Mouse (Mus musculus) intestine, postnatal 0 days (tissue): ENCODE data around the gene Clip3. TPM values are rescaled to one million over a fixed set of nuclear protein-coding genes. Genes with fewer than 3 reads are reported as not detected.

Experiments used
- ATAC-seq: fragments of 200-750 bp; cut with Nextera tagmentation; 2 replicates; pipeline ENCODE4 v1.8.0; 2017; ENCODE audit warnings: mild to moderate bottlenecking, moderate TSS enrichment, moderate library complexity
- H3K27ac ChIP-seq: fragments of 300-500 bp; sonication (generic); 2 replicates; pipeline ENCODE4 v1.5.1; 2014; ENCODE audit warnings: mild to moderate bottlenecking, low read depth, low read length, moderate library complexity
- H3K27me3 ChIP-seq: fragments of 300-500 bp; sonication (generic); replicated peaks from 2 replicates; pipeline ENCODE4 v1.6.1; 2014; ENCODE audit warnings: low read length, mixed read lengths; ENCODE audit not compliant: control insufficient read depth, insufficient read depth
- H3K36me3 ChIP-seq: fragments of 300-500 bp; sonication (generic); 2 replicates; pipeline ENCODE4 v1.6.1; 2014; ENCODE audit warnings: mild to moderate bottlenecking, moderate library complexity; ENCODE audit not compliant: control insufficient read depth, insufficient read depth
- H3K4me1 ChIP-seq: fragments of 300-500 bp; sonication (generic); replicated peaks from 2 replicates; pipeline ENCODE4 v1.6.1; 2014; ENCODE audit warnings: antibody characterized with exemption, low read length, mixed read lengths; ENCODE audit not compliant: control insufficient read depth, insufficient read depth
- H3K4me2 ChIP-seq: fragments of 300-500 bp; sonication (generic); replicated peaks from 2 replicates; pipeline ENCODE4 v1.6.1; 2014; ENCODE audit warnings: low read depth, mild to moderate bottlenecking, moderate library complexity
- H3K4me3 ChIP-seq: fragments of 300-500 bp; sonication (generic); 2 replicates; pipeline ENCODE4 v1.5.1; 2014; ENCODE audit warnings: low read depth, low read length
- H3K9ac ChIP-seq: fragments of 300-500 bp; sonication (generic); 2 replicates; pipeline ENCODE4 v1.6.1; 2014; ENCODE audit warnings: mild to moderate bottlenecking, low read depth, low read length
- H3K9me3 ChIP-seq: fragments of 300-500 bp; sonication (generic); 2 replicates; pipeline ENCODE4 v1.6.1; 2016; ENCODE audit warnings: mixed run types; ENCODE audit not compliant: control insufficient read depth
- CTCF ChIP-seq: sonication (generic); IDR thresholded peaks from 2 replicates; pipeline ENCODE4 v1.5.1; 2016; ENCODE audit warnings: low read depth, mild to moderate bottlenecking, control low read depth, antibody characterized with exemption, moderate library complexity
- WGBS: fragments of 180-500 bp; shearing (Covaris S2); extraction: QIAGEN DNeasy Blood & Tissue Kit; methylation state at CpG from one replicate; pipeline ENCODE4 v1.1.7; 2014; 5-methylcytosine and 5-hydroxymethylcytosine counted together
- polyA plus RNA-seq: library from polyadenylated mRNA; unstranded; fragments of >200 nt; fragmentation: Nextera tagmentation; extraction: Ambion mirVana; gene quantifications from 2 replicates; pipeline ENCODE4 v1.2.1, GENCODE M21; 2015

The Clip3 gene
- polyA plus RNA-seq, 1 experiment from 2014 or later, result 9.7 TPM

GRCm38 (mm10) chr7:30266780-30267179, 24.7 kb upstream of the Clip3 start:
- no peaks in the 10 kb centered on the region for H3K4me1 ChIP-seq
- 79% methylated on average over 3 of the region's 3 CpGs for WGBS
- H3K27me3 ChIP-seq, result no peaks in the 10 kb centered on the region

GRCm38 (mm10) chr7:30269641-30270040, 21.9 kb upstream of the Clip3 start:
- Histone ChIP-seq H3K4me1 (no peaks in the 10 kb centered on the region), H3K4me3 (no peak overlapping the region), H3K9me3 (no peaks in the 10 kb centered on the region), H3K27ac (no peak overlapping the region), H3K36me3 (peaks cover 34% of the 10 kb centered on the region), H3K9ac (no peak overlapping the region), H3K27me3 (no peaks in the 10 kb centered on the region), H3K4me2 (no peak overlapping the region)
- no peak for TF ChIP-seq CTCF
- WGBS, result 86% methylated on average over 4 of the region's 4 CpGs
- no peak for ATAC-seq

More at GRCm38 (mm10) chr7:30266780-30267179, 24.7 kb upstream of the Clip3 start:
- Histone ChIP-seq H3K4me3 (no peak overlapping the region), H3K36me3 (peaks cover 44% of the 10 kb centered on the region), H3K9ac (no peak overlapping the region), H3K27ac (no peak overlapping the region), H3K4me2 (no peak overlapping the region), H3K9me3 (no peaks in the 10 kb centered on the region)
- no peak for TF ChIP-seq CTCF
- no peak for ATAC-seq

- WGBS, result 65% methylated on average over 6 of the region's 6 CpGs
- no peak for ATAC-seq
These were observed 17.1 kb upstream of the Clip3 start for GRCm38 (mm10) chr7:30274383-30274782.

GRCm38 (mm10) chr7:30278911-30279310, 12.6 kb upstream of the Clip3 start:
- Histone ChIP-seq H3K4me3 (no peak overlapping the region), H3K9me3 (no peaks in the 10 kb centered on the region), H3K27ac (no peak overlapping the region), H3K4me2 (no peak overlapping the region), H3K9ac (no peak overlapping the region), H3K36me3 (no peaks in the 10 kb centered on the region), H3K4me1 (no peaks in the 10 kb centered on the region), H3K27me3 (no peaks in the 10 kb centered on the region)
- 59% methylated on average over 2 of the region's 2 CpGs for WGBS
- ATAC-seq, result no peak
- TF ChIP-seq CTCF, result no peak

More at GRCm38 (mm10) chr7:30274383-30274782, 17.1 kb upstream of the Clip3 start:
- H3K9me3 ChIP-seq, result no peaks in the 10 kb centered on the region
- no peak overlapping the region for H3K4me2 ChIP-seq
- no peak overlapping the region for H3K4me3 ChIP-seq
- no peak overlapping the region for H3K9ac ChIP-seq
- H3K27ac ChIP-seq, result no peak overlapping the region
- H3K36me3 ChIP-seq, result peaks cover 16% of the 10 kb centered on the region
- no peaks in the 10 kb centered on the region for H3K4me1 ChIP-seq
- no peak for TF ChIP-seq CTCF
- no peaks in the 10 kb centered on the region for H3K27me3 ChIP-seq

GRCm38 (mm10) chr7:30279536-30279935, 12.0 kb upstream of the Clip3 start:
- WGBS, result 2% methylated on average over 6 of the region's 6 CpGs
- Histone ChIP-seq H3K27ac (peak overlapping the region; percentile 80; the same call in 1 of the 2 replicates), H3K27me3 (no peaks in the 10 kb centered on the region), H3K36me3 (no peaks in the 10 kb centered on the region), H3K4me1 (no peaks in the 10 kb centered on the region), H3K4me2 (peak overlapping the region; percentile 93), H3K4me3 (peak overlapping the region; percentile 83), H3K9ac (peak overlapping the region; percentile 23), H3K9me3 (no peaks in the 10 kb centered on the region)
- ATAC-seq, result no peak
- TF ChIP-seq CTCF, result no peak

- Histone ChIP-seq H3K4me3 (peak within 1 kb of the TSS; percentile 83), H3K27ac (peak within 1 kb of the TSS; percentile 80)
- peak; percentile 96 for ATAC-seq
These were observed 11.4 kb upstream of the Clip3 start, which contains the start of the genes Thap8 and Wdr62 for GRCm38 (mm10) chr7:30279951-30280669. Gene Thap8, plus strand, starts transcription at chr7:30280094. Gene Wdr62, minus strand, starts transcription at chr7:30280419.

More at GRCm38 (mm10) chr7:30279951-30280669, 11.4 kb upstream of the Clip3 start, which contains the start of the genes Thap8 and Wdr62:
- under 1% methylated on average over 48 of the region's 49 CpGs for WGBS
- no peaks in the 10 kb centered on the region for H3K36me3 ChIP-seq
- H3K9ac ChIP-seq, result peak within 1 kb of the TSS; percentile 23
- H3K9me3 ChIP-seq, result no peaks in the 10 kb centered on the region
- peak within 1 kb of the TSS; percentile 93 for H3K4me2 ChIP-seq
- TF ChIP-seq CTCF, result 0 out of 2 replicates have a peak, but pooled peaks have one; percentile 2
- H3K4me1 ChIP-seq, result no peaks in the 10 kb centered on the region
- H3K27me3 ChIP-seq, result no peaks in the 10 kb centered on the region
